ENCODE assay signal across 8 mouse cellular contexts in the genomic region with DNA sequence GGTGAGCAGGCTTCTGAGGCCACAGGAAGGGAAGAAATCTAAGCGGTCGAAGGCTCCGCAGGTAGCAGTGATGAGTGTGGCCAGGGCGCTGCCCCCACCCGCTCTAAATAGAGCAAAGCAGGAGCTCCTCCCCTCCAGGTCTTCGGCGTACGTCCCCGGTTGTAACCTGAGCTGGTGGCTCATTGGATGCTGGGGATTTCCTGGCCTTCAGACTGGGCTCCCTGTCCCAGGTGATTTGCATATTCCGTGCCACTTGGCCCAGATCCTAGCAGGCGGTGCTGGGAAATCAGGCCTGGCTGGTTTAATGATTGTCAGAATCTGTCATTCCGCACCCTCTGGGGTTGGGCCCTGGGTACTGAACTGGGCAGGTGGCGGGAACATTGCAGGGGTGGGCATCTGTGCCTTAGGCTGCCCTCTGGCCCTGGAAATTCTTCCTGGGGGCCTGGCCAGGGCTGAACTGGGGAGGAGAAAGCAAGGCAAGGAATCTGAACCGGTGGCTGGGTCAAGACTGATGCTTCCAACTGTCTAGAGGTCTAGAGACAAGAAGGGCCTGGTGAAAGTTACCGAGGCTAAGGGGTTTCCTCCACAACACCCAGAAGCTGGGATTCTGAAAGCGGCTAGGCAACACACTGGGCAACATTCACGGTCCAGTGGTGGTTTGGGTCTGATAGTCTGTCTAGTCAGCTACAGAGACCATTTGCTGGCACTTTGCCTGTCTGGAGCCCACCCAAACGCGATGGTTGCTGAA. TPM values are rescaled to one million over a fixed set of nuclear protein-coding genes. Genes with fewer than 3 reads are reported as not detected.
DNase-seq lines count a peak whose midpoint lies in the region; ATAC-seq lines count a peak whose summit lies in the region.

A gene (minus strand): TSS at position 189 of the 748 bp plus-strand sequence.

- peak within 1 kb of the TSS; percentile 82 for H3K27ac ChIP-seq in embryonic facial prominence, embryonic 15.5 days (replicated peaks)
- H3K27ac ChIP-seq in intestine, embryonic 15.5 days = peak within 1 kb of the TSS; percentile 95
- H3K27ac ChIP-seq in liver, embryonic 15.5 days (replicated peaks) = peak within 1 kb of the TSS; percentile 57

- H3K4me3 ChIP-seq in embryonic facial prominence, embryonic 15.5 days (replicated peaks) = peak within 1 kb of the TSS; percentile 33
- H3K4me3 ChIP-seq in intestine, embryonic 15.5 days (replicated peaks) = peak within 1 kb of the TSS; percentile 40
- H3K4me3 ChIP-seq in liver, embryonic 15.5 days (replicated peaks) = peak within 1 kb of the TSS; percentile 34

- H3K27me3 ChIP-seq in embryonic facial prominence, embryonic 15.5 days = no peaks in the 10 kb centered on the region
- H3K27me3 ChIP-seq in intestine, embryonic 15.5 days (replicated peaks) = no peaks in the 10 kb centered on the region
- H3K27me3 ChIP-seq in liver, embryonic 15.5 days = peaks cover 20% of the 10 kb centered on the region; the same call in 1 of the 2 replicates

- 8% methylated on average over 19 of the region's 19 CpGs for WGBS in embryonic facial prominence, embryonic 15.5 days
- 9% methylated on average over 19 of the region's 19 CpGs for WGBS in intestine, embryonic 15.5 days
- WGBS in liver, embryonic 15.5 days (ENCODE audit: insufficient replicate concordance) = 30% methylated on average over 19 of the region's 19 CpGs

- DNase-seq in ovary, adult 18-20 months (ENCODE audit: low spot score) = peak; percentile 65
- DNase-seq in ovary, postnatal 10 days (ENCODE audit: low spot score) = no peak
- peak; percentile 51 for DNase-seq in ovary, postnatal 14 days (ENCODE audit: low spot score)
- no peak for DNase-seq in right cerebral cortex, postnatal 14 days
- no peak for DNase-seq in frontal cortex, adult 2 months (ENCODE audit: extremely low spot score in 1 of 2, low spot score in 1 of 2)

- H3K36me3 ChIP-seq in embryonic facial prominence, embryonic 15.5 days = peaks cover 17% of the 10 kb centered on the region
- H3K36me3 ChIP-seq in intestine, embryonic 15.5 days = peaks cover 13% of the 10 kb centered on the region
- peaks cover 11% of the 10 kb centered on the region; the same call in 1 of the 2 replicates for H3K36me3 ChIP-seq in liver, embryonic 15.5 days (replicated peaks)

- peak; percentile 64 for ATAC-seq in embryonic facial prominence, embryonic 15.5 days (ENCODE audit: insufficient number of reproducible peaks, low FRiP score, low TSS enrichment, low read depth)
- peak; percentile 91 for ATAC-seq in intestine, embryonic 15.5 days
- ATAC-seq in liver, embryonic 15.5 days (ENCODE audit: insufficient read depth) = peak; percentile 75

- H3K4me1 ChIP-seq in embryonic facial prominence, embryonic 15.5 days = peaks cover 25% of the 10 kb centered on the region
- 0 out of 2 replicates have a peak, but pooled peaks cover 6% of the 10 kb centered on the region for H3K4me1 ChIP-seq in intestine, embryonic 15.5 days (replicated peaks)
- H3K4me1 ChIP-seq in liver, embryonic 15.5 days (replicated peaks) = peaks cover 6% of the 10 kb centered on the region

- H3K9ac ChIP-seq in embryonic facial prominence, embryonic 15.5 days = peak within 1 kb of the TSS; percentile 33; the same call in 1 of the 2 replicates
- peak within 1 kb of the TSS; percentile 58 for H3K9ac ChIP-seq in intestine, embryonic 15.5 days
- no peak within 1 kb of the TSS for H3K9ac ChIP-seq in liver, embryonic 15.5 days

- H3K4me2 ChIP-seq in embryonic facial prominence, embryonic 15.5 days (replicated peaks) = peak within 1 kb of the TSS; percentile 57
- peak within 1 kb of the TSS; percentile 74 for H3K4me2 ChIP-seq in intestine, embryonic 15.5 days (replicated peaks)
- H3K4me2 ChIP-seq in liver, embryonic 15.5 days = peak within 1 kb of the TSS; percentile 68

- H3K9me3 ChIP-seq in embryonic facial prominence, embryonic 15.5 days (replicated peaks) = no peaks in the 10 kb centered on the region
- no peaks in the 10 kb centered on the region for H3K9me3 ChIP-seq in intestine, embryonic 15.5 days
- no peaks in the 10 kb centered on the region for H3K9me3 ChIP-seq in liver, embryonic 15.5 days (replicated peaks)

RNA-seq across cellular contexts. Expression of the gene that starts here (rescaled TPM):
- polyA plus RNA-seq in embryonic facial prominence, embryonic 15.5 days (2015; fragmentation: Nextera tagmentation; extraction: Ambion mirVana) = 26.8 and 30.2 TPM in 2 replicates
- 209 and 213 TPM in 2 replicates for polyA plus RNA-seq in intestine, embryonic 15.5 days (2015; fragmentation: Nextera tagmentation; extraction: Ambion mirVana)
- polyA plus RNA-seq in liver, embryonic 15.5 days (2015; fragmentation: Nextera tagmentation; extraction: Ambion mirVana) = 1.0 and 1.4 TPM in 2 replicates
- polyA plus RNA-seq in frontal cortex, adult 2 months (2012; rRNA removed) = 0.10 and 0.21 TPM in 2 replicates

Comparison
In these comparisons a context has a peak if more than half of its experiments do, and no peak if none do; other contexts are left out.
1. RNA of the gene that starts here (polyA plus RNA-seq): 209 to 213 TPM in intestine, embryonic 15.5 days and 26.8 to 30.2 TPM in embryonic facial prominence, embryonic 15.5 days; 1.0 to 1.4 TPM in liver, embryonic 15.5 days and 0.10 to 0.21 TPM in frontal cortex, adult 2 months; every median in the first group is over 10 times any median in the second.
2. DNase-seq: peak in ovary, adult 18-20 months (single experiment) and ovary, postnatal 14 days (single experiment); none in ovary, postnatal 10 days (single experiment), right cerebral cortex, postnatal 14 days (single experiment) and frontal cortex, adult 2 months (0 of 2).
3. Peak in every context shown above with its lines, with median percentiles within 50 percentile points of each other: ATAC-seq, H3K27ac ChIP-seq, H3K4me2 ChIP-seq and H3K4me3 ChIP-seq.